Mouse (Mus musculus) E14TG2a.4 (cell line): ENCODE data around the gene Lrrc4c.

Experiments used
- H3K27me3 ChIP-seq: 2 replicates; pipeline ENCODE4 v1.6.1; 2014; ENCODE audit warnings: low read length, control low read depth; ENCODE audit not compliant: insufficient read depth
- H3K36me3 ChIP-seq: 2 replicates; pipeline ENCODE4 v1.6.1; 2014; ENCODE audit warnings: low read length, control low read depth; ENCODE audit not compliant: insufficient read depth
- H3K4me1 ChIP-seq: replicated peaks from 2 replicates; pipeline ENCODE4 v1.6.1; 2014; ENCODE audit warnings: low read depth, low read length, control low read depth
- H3K4me3 ChIP-seq: replicated peaks from 2 replicates; pipeline ENCODE4 v1.5.1; 2014; ENCODE audit warnings: mild to moderate bottlenecking, low read length
- H3K9me3 ChIP-seq: 2 replicates; pipeline ENCODE4 v1.6.1; 2014; ENCODE audit warnings: low read length, control low read depth
- CTCF ChIP-seq: conservative IDR thresholded peaks from 2 replicates; pipeline ENCODE4 v1.5.1; 2014; ENCODE audit warnings: low read length
- NANOG ChIP-seq: IDR thresholded peaks from 2 replicates; pipeline ENCODE4 v1.6.1; 2014; ENCODE audit warnings: borderline replicate concordance, low read length, mixed read lengths
- POU5F1 ChIP-seq: IDR thresholded peaks from 2 replicates; pipeline ENCODE4 v1.6.1; 2014; ENCODE audit warnings: low read length, borderline replicate concordance

Gene Lrrc4c

DNA sequence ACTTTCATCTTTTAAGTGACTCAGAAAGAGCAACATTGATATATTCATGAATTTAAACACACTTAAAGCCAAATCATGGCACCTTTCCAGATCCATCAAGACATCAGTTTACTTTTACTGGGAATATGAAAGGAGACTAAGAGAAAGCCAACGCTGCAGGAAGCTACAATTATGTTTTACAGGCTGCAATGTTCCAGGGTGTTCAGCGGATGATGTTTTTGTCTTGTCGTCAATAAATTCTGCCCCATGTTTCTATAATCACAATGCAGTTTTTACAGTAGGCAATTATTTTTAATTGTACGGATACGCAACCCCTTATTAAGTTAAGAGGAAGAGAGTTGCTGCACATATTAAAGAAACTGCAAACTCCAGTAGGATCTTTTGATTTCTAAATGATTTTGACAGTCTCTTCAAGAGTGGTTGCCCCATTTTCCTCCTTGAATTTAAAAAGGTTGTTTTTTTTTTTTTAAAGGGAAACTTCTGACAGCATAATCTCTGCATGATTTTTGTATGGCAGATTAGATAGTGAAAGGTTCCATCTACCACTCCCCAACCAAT lies 532.9 kb downstream of the Lrrc4c start:
- no peaks in the 10 kb centered on the region for H3K27me3 ChIP-seq
- no peak overlapping the region for H3K4me3 ChIP-seq
- TF ChIP-seq CTCF (no peak), NANOG (no peak), POU5F1 (no peak)
- H3K4me1 ChIP-seq, result no peaks in the 10 kb centered on the region
- no peaks in the 10 kb centered on the region for H3K9me3 ChIP-seq
- H3K36me3 ChIP-seq, result no peaks in the 10 kb centered on the region

DNA sequence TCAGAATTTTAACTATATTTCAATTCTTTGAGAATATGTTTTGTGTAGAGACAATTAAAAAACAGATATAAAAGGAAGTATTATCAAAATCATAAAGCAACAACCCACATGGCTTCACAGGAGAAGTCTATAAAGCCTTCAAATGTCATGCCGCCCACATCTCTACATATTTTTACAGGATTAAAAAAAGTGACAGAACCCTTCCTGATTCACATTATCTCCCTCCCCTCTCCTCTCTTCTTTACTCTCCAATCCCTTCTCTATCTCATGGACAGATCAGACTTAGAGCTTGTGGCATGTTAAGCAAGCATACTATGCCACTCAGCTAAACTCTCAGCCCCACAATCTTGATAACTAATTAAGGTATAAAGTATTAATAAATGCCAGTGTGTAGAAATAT lies 535.8 kb downstream of the Lrrc4c start:
- TF ChIP-seq POU5F1 (no peak), NANOG (no peak), CTCF (no peak)
- Histone ChIP-seq H3K9me3 (no peaks in the 10 kb centered on the region), H3K36me3 (no peaks in the 10 kb centered on the region), H3K4me3 (no peak overlapping the region), H3K4me1 (no peaks in the 10 kb centered on the region), H3K27me3 (no peaks in the 10 kb centered on the region)

GRCm38 (mm10) chr2:96876062-96876461 lies 558.1 kb downstream of the Lrrc4c start:
- H3K9me3 ChIP-seq, result no peaks in the 10 kb centered on the region

GRCm38 (mm10) chr2:96949531-96949930 lies 631.6 kb downstream of the Lrrc4c start:
- Histone ChIP-seq H3K36me3 (no peaks in the 10 kb centered on the region), H3K4me1 (no peaks in the 10 kb centered on the region), H3K9me3 (no peaks in the 10 kb centered on the region), H3K4me3 (no peak overlapping the region), H3K27me3 (no peaks in the 10 kb centered on the region)
- TF ChIP-seq POU5F1 (no peak), CTCF (no peak), NANOG (no peak)

More at GRCm38 (mm10) chr2:96876062-96876461, 558.1 kb downstream of the Lrrc4c start:
- Histone ChIP-seq H3K4me3 (no peak overlapping the region), H3K4me1 (no peaks in the 10 kb centered on the region), H3K36me3 (no peaks in the 10 kb centered on the region), H3K27me3 (no peaks in the 10 kb centered on the region)
- TF ChIP-seq NANOG (no peak), CTCF (no peak), POU5F1 (no peak)

DNA sequence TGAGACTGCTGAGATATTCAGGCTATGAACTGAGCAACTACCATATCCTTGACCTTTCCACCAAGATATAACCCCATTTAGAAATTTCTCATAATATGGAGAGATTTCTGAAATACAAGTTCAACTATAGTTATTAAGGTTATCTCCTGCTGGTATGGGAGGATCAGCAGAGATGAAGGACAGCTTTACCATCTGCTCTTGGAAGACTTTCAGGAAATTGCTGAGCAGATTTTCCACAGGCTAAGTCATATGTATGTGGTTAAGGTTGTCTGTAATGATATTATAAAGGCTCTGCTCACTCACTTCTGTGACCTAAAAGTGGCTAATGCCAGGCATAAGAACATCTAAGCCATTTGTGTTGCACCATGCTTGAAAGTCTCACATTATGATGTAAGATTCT lies 681.6 kb downstream of the Lrrc4c start:
- no peaks in the 10 kb centered on the region for H3K9me3 ChIP-seq
- H3K36me3 ChIP-seq, result no peaks in the 10 kb centered on the region
- no peaks in the 10 kb centered on the region for H3K4me1 ChIP-seq
- no peak overlapping the region for H3K4me3 ChIP-seq
- no peaks in the 10 kb centered on the region for H3K27me3 ChIP-seq
- TF ChIP-seq CTCF (no peak), POU5F1 (no peak), NANOG (no peak)

DNA sequence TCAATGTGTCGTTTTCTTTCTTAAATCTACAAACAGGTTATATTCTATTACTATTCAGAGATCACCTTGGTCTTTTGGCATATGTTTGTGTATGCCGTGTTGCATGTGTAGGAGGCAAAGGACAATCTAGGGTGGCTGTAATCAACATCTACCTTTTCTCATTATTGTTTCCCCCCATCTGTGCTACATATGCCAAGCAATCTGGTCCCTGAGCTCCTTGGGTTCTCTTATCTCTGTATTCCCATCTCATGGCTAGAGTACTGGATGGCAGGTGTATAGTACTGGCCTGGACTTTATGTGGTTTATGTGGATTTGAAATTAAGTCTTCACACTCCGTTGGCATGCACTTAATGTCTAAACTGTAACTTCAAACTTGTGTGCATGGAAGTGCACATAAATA lies 700.4 kb downstream of the Lrrc4c start:
- no peak for TF ChIP-seq POU5F1
- no peak for TF ChIP-seq NANOG
- no peak for TF ChIP-seq CTCF
- no peaks in the 10 kb centered on the region for H3K9me3 ChIP-seq
- H3K27me3 ChIP-seq, result no peaks in the 10 kb centered on the region

GRCm38 (mm10) chr2:97026991-97027390 lies 709.0 kb downstream of the Lrrc4c start:
- Histone ChIP-seq H3K4me3 (no peak overlapping the region), H3K4me1 (no peaks in the 10 kb centered on the region), H3K36me3 (no peaks in the 10 kb centered on the region), H3K27me3 (no peaks in the 10 kb centered on the region), H3K9me3 (no peaks in the 10 kb centered on the region)
- TF ChIP-seq POU5F1 (no peak), CTCF (no peak), NANOG (no peak)

More for the DNA sequence above, 700.4 kb downstream of the Lrrc4c start:
- Histone ChIP-seq H3K4me1 (no peaks in the 10 kb centered on the region), H3K36me3 (no peaks in the 10 kb centered on the region), H3K4me3 (no peak overlapping the region)

GRCm38 (mm10) chr2:97027585-97027984 lies 709.6 kb downstream of the Lrrc4c start:
- Histone ChIP-seq H3K27me3 (no peaks in the 10 kb centered on the region), H3K4me1 (no peaks in the 10 kb centered on the region), H3K36me3 (no peaks in the 10 kb centered on the region), H3K9me3 (no peaks in the 10 kb centered on the region), H3K4me3 (no peak overlapping the region)
- no peak for TF ChIP-seq NANOG
- TF ChIP-seq CTCF, result no peak
- TF ChIP-seq POU5F1, result no peak

DNA sequence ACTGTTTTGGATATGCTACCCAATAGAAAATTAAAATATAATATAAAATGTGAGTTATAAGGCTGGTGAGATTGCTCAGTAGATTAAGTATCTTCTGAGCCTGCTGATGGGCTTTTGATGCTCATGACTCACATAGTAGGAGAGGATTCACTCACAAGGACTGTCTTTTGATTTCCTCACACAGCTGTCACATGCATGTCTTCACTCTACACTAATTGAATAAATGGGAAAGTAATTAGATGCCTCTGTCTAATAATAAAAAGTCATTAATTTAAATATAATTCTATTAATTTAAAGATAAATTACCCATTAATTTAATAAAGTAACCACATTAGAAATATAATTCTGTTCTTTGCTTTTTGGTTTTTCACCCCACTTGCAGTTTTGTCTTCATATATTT lies 718.4 kb downstream of the Lrrc4c start:
- Histone ChIP-seq H3K27me3 (no peaks in the 10 kb centered on the region), H3K4me3 (no peak overlapping the region), H3K4me1 (no peaks in the 10 kb centered on the region), H3K9me3 (no peaks in the 10 kb centered on the region), H3K36me3 (no peaks in the 10 kb centered on the region)
- no peak for TF ChIP-seq NANOG
- no peak for TF ChIP-seq CTCF
